Mouse (Mus musculus) lung, postnatal 0 days (tissue): ENCODE results near the gene Txk.

ENCODE experiments used
- CTCF ChIP-seq: IDR thresholded peaks from 2 replicates; pipeline ENCODE4 v1.5.1; 2016; ENCODE audit warnings: antibody characterized with exemption, mild to moderate bottlenecking
- EP300 ChIP-seq: IDR thresholded peaks from 2 replicates; pipeline ENCODE4 v1.6.1; 2016; ENCODE audit warnings: antibody characterized with exemption, mild to moderate bottlenecking, control low read depth

GRCm38 (mm10) chr5:72732885-72733284, 19.7 kb downstream of the Txk start:
- no peak for TF ChIP-seq CTCF
- TF ChIP-seq EP300: no peak
